Mouse (Mus musculus): ENCODE results near the gene Cldn4. TPM values are rescaled to one million over a fixed set of nuclear protein-coding genes. Genes with fewer than 3 reads are reported as not detected.
"Not testable (repeated sequence)": the region's sequence is repeated elsewhere in the genome, so short reads cannot be mapped to it uniquely, and the experiment has no call there.

Cldn4 gene
- total RNA-seq, 2 experiments from 2014 or later: not detected

DNA sequence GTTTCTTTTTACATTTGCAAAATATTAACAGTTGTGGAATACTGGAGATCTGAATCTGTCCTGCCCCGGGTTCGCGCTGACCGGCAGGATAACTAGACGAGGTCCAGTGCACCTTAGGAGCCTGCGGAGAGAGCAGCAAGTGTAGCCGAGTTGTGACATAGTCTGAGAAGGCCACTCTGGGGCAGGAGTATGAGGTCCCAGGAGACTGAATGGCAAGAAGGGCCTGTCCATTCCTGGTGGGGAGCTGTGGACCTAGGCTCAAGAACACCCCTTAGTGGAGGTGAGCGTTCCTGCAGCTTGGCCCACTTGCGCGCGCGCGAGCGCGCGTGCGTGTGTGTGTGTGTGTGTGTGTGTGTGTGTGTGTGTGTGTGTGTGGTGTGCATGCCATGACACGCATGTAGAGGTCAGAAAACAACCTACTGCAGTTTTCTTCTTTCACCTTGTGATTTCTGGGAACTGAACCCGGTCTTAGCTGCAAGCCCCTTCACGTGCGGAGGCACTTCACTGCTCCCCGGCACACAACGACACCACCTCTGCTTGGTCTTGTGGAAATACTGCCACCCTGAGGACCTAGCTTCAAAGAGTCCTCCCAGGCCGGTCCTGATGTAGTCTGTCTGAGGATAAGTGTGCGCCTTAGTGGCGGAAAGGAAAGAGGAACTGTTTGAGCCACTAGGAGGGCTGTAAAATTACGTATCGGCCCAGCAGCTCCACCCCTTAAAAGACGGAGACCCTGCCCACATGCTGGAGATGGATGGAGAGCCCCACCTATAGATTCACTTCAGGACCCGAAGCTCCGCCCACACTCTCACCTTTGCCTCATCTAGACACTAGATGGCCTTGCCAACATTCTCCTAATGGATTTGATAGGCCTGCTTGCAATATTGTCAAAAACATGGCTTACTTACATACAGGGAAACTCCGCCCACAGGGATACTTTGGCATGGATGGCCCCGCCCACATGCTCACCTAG, 19.4 kb upstream of the Cldn4 start:
- intact Hi-C loops (cut with DNase I): loop anchor here (1.0 to 5.0 kb wide), 3 partner anchors 33 to 219 kb away; partner anchors contain the start of genes Eln and Mettl27
- DNase-seq (ENCODE audit: low spot score in 2 of 2): peak; percentile 11 to 28

- intact Hi-C loops (cut with DNase I): loop anchor here (2.0 to 5.0 kb wide), 2 partner anchors 33 to 218 kb away; partner anchors contain the start of genes Eln and Mettl27
- peak; percentile 64 to 78 for DNase-seq (ENCODE audit: low spot score in 2 of 2)
Measured at GRCm38 (mm10) chr5:134965473-134965851, 18.7 kb upstream of the Cldn4 start.

DNA sequence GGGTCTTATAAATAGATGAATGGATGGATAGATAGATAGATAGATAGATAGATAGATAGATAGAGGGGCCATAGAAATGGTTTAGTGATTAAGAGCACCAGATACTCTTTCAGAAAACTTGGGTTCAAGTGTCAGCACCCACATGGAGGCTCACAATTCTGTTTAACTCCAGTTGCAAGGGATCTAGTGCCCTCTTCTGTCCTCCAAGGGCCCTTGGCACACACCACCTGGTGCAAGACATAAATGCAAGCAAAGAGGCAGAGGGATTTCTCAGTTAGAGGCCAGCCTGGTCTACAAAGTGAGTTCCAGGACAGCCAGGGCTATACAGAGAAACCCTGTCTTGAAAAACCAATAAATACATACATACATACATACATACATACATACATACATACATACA, 17.9 kb upstream of the Cldn4 start:
- DNase-seq (ENCODE audit: low spot score in 2 of 2): not testable (repeated sequence)
- intact Hi-C loops (cut with DNase I): loop anchor here (2.0 to 5.0 kb wide), 2 partner anchors 32 to 217 kb away; partner anchors contain the start of genes Eln and Mettl27

DNA sequence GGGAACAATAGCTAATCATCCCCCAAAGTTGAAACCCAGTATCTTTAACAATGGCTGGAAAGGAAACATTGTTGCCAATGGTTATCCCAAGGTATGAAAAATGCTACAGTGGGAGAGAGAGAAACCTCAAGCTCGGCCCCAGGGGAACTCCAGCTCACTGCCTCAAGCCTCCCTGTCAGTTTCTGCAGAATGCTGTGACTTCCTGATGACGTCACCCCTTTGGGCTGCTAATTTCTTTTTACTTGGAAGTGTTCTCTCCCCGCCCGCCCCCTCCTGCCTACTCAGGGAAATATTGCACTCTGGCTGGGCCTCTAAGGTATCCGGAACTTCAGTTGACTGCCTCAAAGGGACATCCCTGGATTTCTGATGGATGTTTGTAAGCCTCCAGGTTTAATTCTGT, 16.8 kb upstream of the Cldn4 start:
- intact Hi-C loops (cut with DNase I): no loop called here
- DNase-seq (ENCODE audit: low spot score in 2 of 2): peak in 1 of 2 experiments; percentile 19

GRCm38 (mm10) chr5:134961519-134961918, 14.8 kb upstream of the Cldn4 start:
- intact Hi-C loops (cut with DNase I): no loop called here
- DNase-seq (ENCODE audit: low spot score in 2 of 2): no peak

DNA sequence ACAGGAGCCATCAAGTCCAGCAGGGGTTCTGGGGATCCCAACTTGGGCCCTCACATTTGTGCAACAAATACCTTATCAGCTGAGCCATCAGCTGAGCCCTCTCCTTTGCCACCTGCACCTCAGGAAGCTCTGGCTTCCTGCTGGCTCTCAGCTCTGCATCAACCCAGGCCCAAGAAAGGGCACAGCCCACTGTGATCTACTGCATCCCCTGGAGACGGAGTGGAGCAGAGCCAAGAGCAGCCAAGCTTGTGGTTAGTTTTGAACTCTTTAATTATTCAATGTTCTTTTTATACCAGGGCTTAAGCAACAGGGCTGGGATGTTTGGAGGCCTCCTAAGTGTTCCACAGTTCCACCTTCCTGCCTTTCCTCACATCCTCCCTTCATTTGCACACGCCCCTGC, 13.7 kb upstream of the Cldn4 start:
- intact Hi-C loops (cut with DNase I): no loop called here
- peak in 1 of 2 experiments; percentile 9 for DNase-seq (ENCODE audit: low spot score in 2 of 2)

DNA sequence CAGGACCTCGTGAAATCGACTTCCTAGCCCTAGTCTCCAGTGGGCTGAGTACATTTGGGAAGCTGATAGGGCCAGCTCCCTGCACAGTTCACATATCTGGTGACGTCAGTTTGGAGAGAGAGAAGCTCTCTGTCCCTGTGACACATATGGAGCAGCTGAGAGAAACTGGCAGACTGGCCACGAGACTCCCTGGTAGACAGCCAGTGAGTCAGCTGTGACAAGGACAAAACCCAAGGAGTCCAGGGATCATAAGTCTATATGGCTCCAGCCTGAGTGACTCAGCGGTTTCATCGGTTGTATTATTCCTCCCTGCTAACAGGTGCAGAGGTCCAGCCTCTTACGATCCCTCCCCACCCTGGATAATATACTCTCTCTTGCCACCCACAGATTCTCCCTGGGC, 12.4 kb upstream of the Cldn4 start:
- intact Hi-C loops (cut with DNase I): no loop called here
- peak; percentile 16 to 33 for DNase-seq (ENCODE audit: low spot score in 2 of 2)

GRCm38 (mm10) chr5:134955491-134955890, 8.8 kb upstream of the Cldn4 start:
- intact Hi-C loops (cut with DNase I): no loop called here
- DNase-seq (ENCODE audit: low spot score in 2 of 2): no peak

DNA sequence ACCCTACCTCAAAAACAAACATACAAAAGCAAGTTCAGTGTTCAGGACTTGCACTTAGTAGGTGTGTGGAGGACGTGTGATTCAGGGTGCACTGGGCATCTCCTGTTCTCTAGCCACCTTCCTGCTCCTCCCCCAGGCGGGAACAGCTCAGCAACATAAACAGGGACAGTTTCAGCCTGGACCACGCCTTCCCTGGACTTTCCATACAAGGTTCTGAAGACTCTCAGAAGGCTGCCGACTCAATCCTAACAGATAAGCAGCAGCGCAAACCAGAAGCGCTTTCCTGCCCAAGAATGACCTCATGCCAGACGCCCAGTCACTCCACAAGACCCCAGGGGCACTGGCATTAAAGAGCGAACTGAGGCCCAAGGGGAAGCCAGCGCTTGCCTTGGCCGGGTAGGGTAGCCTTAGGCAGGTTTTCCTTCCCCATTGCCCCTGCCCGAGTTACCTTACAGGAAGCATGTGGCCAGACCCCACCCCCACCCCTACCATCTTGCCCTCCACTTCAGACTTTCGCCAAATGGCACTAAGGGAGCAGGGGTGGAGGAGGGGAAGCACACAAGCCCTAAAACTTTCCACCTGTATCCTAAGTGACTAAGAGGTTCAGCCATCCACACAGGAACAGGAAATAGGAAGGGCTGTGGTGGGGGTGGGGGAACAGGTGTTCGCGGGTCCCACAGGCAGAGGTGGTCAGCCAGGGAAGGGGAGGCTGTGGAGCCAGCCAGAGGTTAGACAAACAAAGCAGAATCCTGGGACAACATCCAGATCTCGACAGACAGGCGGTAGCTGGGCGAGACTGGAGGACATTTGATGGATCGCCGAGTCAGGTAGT, 4.5 kb upstream of the Cldn4 start:
- no peak for DNase-seq (ENCODE audit: low spot score in 2 of 2)

DNA sequence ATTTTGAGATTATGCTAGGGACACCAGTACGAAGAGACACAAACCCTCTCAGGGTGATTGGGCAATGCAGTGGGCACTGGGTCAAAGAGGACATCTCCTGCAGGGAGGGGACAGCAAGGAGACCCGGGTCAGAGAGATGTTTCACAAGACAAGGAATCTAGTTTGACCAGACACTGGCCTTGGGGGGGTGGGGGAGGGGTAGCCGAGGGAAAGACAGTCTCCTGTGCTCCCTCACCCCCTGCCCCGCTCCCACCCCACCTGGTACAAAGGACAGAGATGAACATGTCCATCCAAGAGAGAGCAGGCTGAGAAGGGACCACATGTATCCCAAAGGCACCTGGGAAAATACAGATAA, 1.3 kb upstream of the Cldn4 start:
- DNase-seq (ENCODE audit: low spot score in 2 of 2): no peak
- intact Hi-C loops (cut with DNase I): no loop called here

More for the DNA sequence above, 4.5 kb upstream of the Cldn4 start:
- intact Hi-C loops (cut with DNase I): no loop called here

GRCm38 (mm10) chr5:134947420-134948084, 818 bp upstream of the Cldn4 start:
- no peak for DNase-seq (ENCODE audit: low spot score in 2 of 2)
- intact Hi-C loops (cut with DNase I): no loop called here

GRCm38 (mm10) chr5:134946063-134946856, 474 bp downstream of the Cldn4 start:
- DNase-seq (ENCODE audit: low spot score in 2 of 2): no peak
- intact Hi-C loops (cut with DNase I): no loop called here

- intact Hi-C loops (cut with DNase I): no loop called here
- DNase-seq (ENCODE audit: low spot score in 2 of 2): no peak
Measured at GRCm38 (mm10) chr5:134945266-134945959, 1.3 kb downstream of the Cldn4 start.

- intact Hi-C loops (cut with DNase I): no loop called here
- DNase-seq (ENCODE audit: low spot score in 2 of 2): no peak
Measured at GRCm38 (mm10) chr5:134944179-134944578, 2.6 kb downstream of the Cldn4 start.

- DNase-seq (ENCODE audit: low spot score in 2 of 2): no peak
- intact Hi-C loops (cut with DNase I): no loop called here
Measured at GRCm38 (mm10) chr5:134942740-134943139, 4.0 kb downstream of the Cldn4 start.

- no peak for DNase-seq (ENCODE audit: low spot score in 2 of 2)
- intact Hi-C loops (cut with DNase I): no loop called here
Measured at GRCm38 (mm10) chr5:134941472-134942209, 5.1 kb downstream of the Cldn4 start.

DNA sequence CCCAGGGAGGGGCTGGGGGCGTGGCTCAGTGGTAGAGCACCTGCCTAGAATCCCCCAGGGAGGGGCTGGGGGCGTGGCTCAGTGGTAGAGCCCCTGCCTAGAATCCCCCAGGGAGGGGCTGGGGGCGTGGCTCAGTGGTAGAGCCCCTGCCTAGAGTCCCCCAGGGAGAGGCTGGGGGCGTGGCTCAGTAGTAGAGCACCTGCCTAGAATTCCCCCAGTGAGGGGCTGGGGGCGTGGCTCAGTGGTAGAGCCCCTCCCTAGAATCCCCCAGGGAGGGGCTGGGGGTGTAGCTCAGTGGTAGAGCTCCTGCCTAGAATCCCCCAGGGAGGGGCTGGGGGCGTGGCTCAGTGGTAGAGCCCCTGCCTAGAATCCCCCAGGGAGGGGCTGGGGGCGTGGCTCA, 7.2 kb downstream of the Cldn4 start:
- intact Hi-C loops (cut with DNase I); DNase-seq (ENCODE audit: low spot score in 2 of 2): not testable (repeated sequence)

DNA sequence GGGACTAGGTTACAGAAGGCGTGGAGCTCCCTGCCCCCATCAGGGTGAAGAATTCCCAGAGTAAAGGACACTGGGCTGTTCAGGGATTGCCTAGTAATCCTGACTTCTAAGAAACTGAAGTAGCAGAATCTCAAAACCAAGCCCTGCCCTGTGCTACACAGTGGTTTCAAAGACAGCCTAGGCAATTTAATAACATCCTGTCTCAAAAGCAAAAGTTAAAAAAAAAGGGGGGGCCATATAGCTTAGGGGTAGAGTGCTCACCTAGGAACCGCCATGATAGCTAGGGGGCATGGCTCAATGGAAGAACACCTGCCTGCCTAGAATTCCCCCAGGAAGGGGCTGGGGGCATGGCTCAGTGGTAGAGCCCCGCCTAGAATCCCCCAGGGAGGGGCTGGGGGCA, 7.7 kb downstream of the Cldn4 start:
- DNase-seq (ENCODE audit: low spot score in 2 of 2): no peak
- intact Hi-C loops (cut with DNase I): no loop called here

Data from left cerebral cortex, postnatal 25 days (tissue).